Mouse (Mus musculus) heart, embryonic 11.5 days (tissue): ENCODE measurements at regions not wholly inside any gene's neighbourhood (a gene's known extent, or its start where the extent isn't known, plus 50 kb on each side); places are given as distances from the start of the nearest gene placed in this dataset.

ENCODE experiments used
- ATAC-seq: fragments of 200-750 bp; cut with Nextera tagmentation; replicated peaks from 2 replicates; pipeline ENCODE4 v1.8.0; 2017; ENCODE audit warnings: moderate library complexity; ENCODE audit not compliant: insufficient number of reproducible peaks, low FRiP score, low TSS enrichment
- H3K27ac ChIP-seq: fragments of 300-500 bp; sonication (generic); 2 replicates; pipeline ENCODE4 v1.5.1; 2014; ENCODE audit warnings: mild to moderate bottlenecking, low read depth, low read length
- H3K27me3 ChIP-seq: fragments of 300-500 bp; sonication (generic); 2 replicates; pipeline ENCODE4 v1.6.1; 2014; ENCODE audit warnings: mild to moderate bottlenecking, low read length, mixed read lengths; ENCODE audit not compliant: control insufficient read depth, insufficient read depth
- H3K36me3 ChIP-seq: fragments of 300-500 bp; sonication (generic); 2 replicates; pipeline ENCODE4 v1.6.1; 2014; ENCODE audit warnings: mild to moderate bottlenecking, low read length, moderate library complexity, mixed read lengths; ENCODE audit not compliant: control insufficient read depth, insufficient read depth
- H3K4me1 ChIP-seq: fragments of 300-500 bp; sonication (generic); 2 replicates; pipeline ENCODE4 v1.6.1; 2014; ENCODE audit warnings: low read length; ENCODE audit not compliant: control insufficient read depth, insufficient read depth
- H3K4me2 ChIP-seq: fragments of 300-500 bp; sonication (generic); 2 replicates; pipeline ENCODE4 v1.6.1; 2014; ENCODE audit warnings: mild to moderate bottlenecking, moderate library complexity
- H3K4me3 ChIP-seq: fragments of 300-500 bp; sonication (generic); 2 replicates; pipeline ENCODE4 v1.5.1; 2014; ENCODE audit warnings: low read depth, low read length
- H3K9ac ChIP-seq: fragments of 300-500 bp; sonication (generic); 2 replicates; pipeline ENCODE4 v1.6.1; 2014; ENCODE audit warnings: mild to moderate bottlenecking, low read depth, low read length, moderate library complexity
- H3K9me3 ChIP-seq: fragments of 300-500 bp; sonication (generic); replicated peaks from 2 replicates; pipeline ENCODE4 v1.6.1; 2016; ENCODE audit warnings: low read length; ENCODE audit not compliant: control insufficient read depth
- WGBS: fragments of 180-500 bp; shearing (Covaris S2); extraction: QIAGEN DNeasy Blood & Tissue Kit; methylation state at CpG from one replicate; pipeline ENCODE4 v1.1.7; 2014; ENCODE audit not compliant: insufficient replicate concordance; 5-methylcytosine and 5-hydroxymethylcytosine counted together

GRCm38 (mm10) chr13:5725984-5726383 is 135.3 kb upstream of the Klf6 start:
- no peaks in the 10 kb centered on the region for H3K27me3 ChIP-seq
- no peaks in the 10 kb centered on the region for H3K9me3 ChIP-seq
- no peak overlapping the region for H3K4me3 ChIP-seq
- no peak for ATAC-seq
- no peak overlapping the region for H3K4me2 ChIP-seq
- 78% methylated on average over 4 of the region's 4 CpGs for WGBS
- H3K36me3 ChIP-seq, result no peaks in the 10 kb centered on the region
- no peak overlapping the region for H3K27ac ChIP-seq
- H3K4me1 ChIP-seq, result no peaks in the 10 kb centered on the region
- no peak overlapping the region for H3K9ac ChIP-seq

DNA sequence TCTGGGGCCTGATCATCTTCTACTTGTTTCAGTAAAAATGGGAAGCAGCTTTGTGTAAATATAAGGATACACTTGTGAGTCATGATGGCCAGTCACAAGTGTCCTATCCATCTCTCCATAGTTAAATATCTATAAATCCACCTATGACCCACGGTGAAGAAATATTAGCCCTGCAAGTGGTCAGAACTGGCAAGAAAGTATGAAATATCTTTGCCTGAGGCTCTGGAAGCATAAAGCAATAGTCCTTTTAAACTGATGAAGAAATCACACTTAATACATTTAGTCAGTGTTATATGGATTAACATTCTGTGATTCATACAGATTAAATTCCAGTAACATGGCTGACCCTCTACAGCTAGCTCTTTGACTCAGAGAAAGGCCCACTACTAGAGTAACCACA is 134.8 kb upstream of the Klf6 start:
- Histone ChIP-seq H3K27ac (no peak overlapping the region), H3K9ac (no peak overlapping the region), H3K9me3 (no peaks in the 10 kb centered on the region), H3K4me3 (no peak overlapping the region), H3K4me2 (no peak overlapping the region), H3K4me1 (no peaks in the 10 kb centered on the region), H3K27me3 (no peaks in the 10 kb centered on the region), H3K36me3 (no peaks in the 10 kb centered on the region)
- no peak for ATAC-seq
- 90% methylated on average over 1 of the region's 1 CpGs for WGBS

- WGBS, result 93% methylated on average over 2 of the region's 2 CpGs
- no peaks in the 10 kb centered on the region for H3K9me3 ChIP-seq
- no peaks in the 10 kb centered on the region for H3K36me3 ChIP-seq
- H3K27ac ChIP-seq, result no peak overlapping the region
- ATAC-seq, result no peak
- no peak overlapping the region for H3K4me3 ChIP-seq
- no peaks in the 10 kb centered on the region for H3K27me3 ChIP-seq
- H3K4me1 ChIP-seq, result no peaks in the 10 kb centered on the region
- no peak overlapping the region for H3K4me2 ChIP-seq
- H3K9ac ChIP-seq, result no peak overlapping the region
Observed at GRCm38 (mm10) chr13:5728172-5728571, 133.1 kb upstream of the Klf6 start.

DNA sequence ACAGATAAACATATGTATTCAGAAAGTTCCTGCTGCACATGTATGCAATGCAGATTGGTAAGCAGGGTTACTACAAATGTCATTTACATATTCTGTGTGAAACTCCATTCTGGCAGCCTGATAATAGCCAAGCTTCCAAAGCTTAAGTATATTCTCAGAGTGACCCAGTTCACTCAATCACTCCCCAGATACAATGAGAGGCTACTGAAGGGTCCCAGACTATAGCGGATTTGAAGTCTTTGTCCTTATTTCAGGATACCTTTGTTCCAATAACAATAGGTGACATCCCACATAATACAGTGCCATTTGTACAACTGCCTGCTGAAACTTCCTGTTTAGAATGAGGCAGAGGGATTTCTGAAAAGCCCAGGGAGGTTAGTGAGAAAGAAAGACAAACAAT is 132.5 kb upstream of the Klf6 start:
- H3K36me3 ChIP-seq, result no peaks in the 10 kb centered on the region
- WGBS, result 60% methylated on average over 1 of the region's 1 CpGs
- H3K27ac ChIP-seq, result no peak overlapping the region
- H3K4me1 ChIP-seq, result no peaks in the 10 kb centered on the region
- ATAC-seq, result no peak
- H3K9me3 ChIP-seq, result no peaks in the 10 kb centered on the region
- H3K4me3 ChIP-seq, result no peak overlapping the region
- no peak overlapping the region for H3K9ac ChIP-seq
- no peak overlapping the region for H3K4me2 ChIP-seq
- no peaks in the 10 kb centered on the region for H3K27me3 ChIP-seq

- 78% methylated on average over 6 of the region's 6 CpGs for WGBS
Observed at GRCm38 (mm10) chr13:5729426-5730068, 131.7 kb upstream of the Klf6 start.

GRCm38 (mm10) chr13:5732206-5732605 is 129.1 kb upstream of the Klf6 start:
- WGBS, result 81% methylated on average over 1 of the region's 1 CpGs

More at GRCm38 (mm10) chr13:5729426-5730068, 131.7 kb upstream of the Klf6 start:
- Histone ChIP-seq H3K9me3 (no peaks in the 10 kb centered on the region), H3K9ac (no peak overlapping the region), H3K4me1 (no peaks in the 10 kb centered on the region), H3K4me3 (no peak overlapping the region), H3K27me3 (no peaks in the 10 kb centered on the region), H3K36me3 (no peaks in the 10 kb centered on the region), H3K4me2 (no peak overlapping the region), H3K27ac (no peak overlapping the region)
- ATAC-seq, result no peak

DNA sequence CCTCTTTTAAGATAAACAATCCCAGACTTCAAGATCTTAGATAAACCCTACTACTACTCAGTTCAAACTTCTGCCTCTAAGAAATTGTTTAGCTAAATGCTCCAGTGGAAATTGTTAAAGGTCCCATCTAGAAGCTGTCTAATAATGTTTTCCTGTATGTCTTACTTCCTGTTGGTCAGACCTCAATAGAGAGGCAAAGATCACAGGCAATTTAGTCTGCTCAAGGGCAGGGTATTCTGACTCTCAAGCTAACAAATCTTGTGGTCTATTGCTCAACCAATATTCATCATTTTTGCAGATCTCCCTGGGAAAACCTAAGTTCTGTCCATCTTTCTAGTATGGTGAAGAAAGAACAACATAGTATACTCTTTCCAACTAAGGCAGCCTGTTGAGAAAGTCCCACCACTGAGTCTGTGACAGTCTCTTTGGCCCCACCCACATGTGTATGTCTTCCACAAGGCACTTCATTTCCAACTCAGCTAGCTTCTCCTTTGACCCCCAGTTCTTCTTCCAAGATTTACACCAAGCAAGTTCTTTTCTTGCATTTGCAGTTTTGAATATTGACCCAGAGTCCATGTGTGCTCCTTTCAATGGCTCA is 126.2 kb upstream of the Klf6 start:
- H3K4me3 ChIP-seq, result no peak overlapping the region
- H3K4me2 ChIP-seq, result no peak overlapping the region
- no peak overlapping the region for H3K9ac ChIP-seq
- H3K4me1 ChIP-seq, result no peaks in the 10 kb centered on the region
- ATAC-seq, result no peak
- H3K9me3 ChIP-seq, result no peaks in the 10 kb centered on the region
- no peaks in the 10 kb centered on the region for H3K27me3 ChIP-seq
- H3K36me3 ChIP-seq, result no peaks in the 10 kb centered on the region
- no peak overlapping the region for H3K27ac ChIP-seq

More at GRCm38 (mm10) chr13:5732206-5732605, 129.1 kb upstream of the Klf6 start:
- H3K4me3 ChIP-seq, result no peak overlapping the region
- H3K36me3 ChIP-seq, result no peaks in the 10 kb centered on the region
- no peak overlapping the region for H3K9ac ChIP-seq
- H3K4me1 ChIP-seq, result no peaks in the 10 kb centered on the region
- no peak overlapping the region for H3K4me2 ChIP-seq
- no peak for ATAC-seq
- no peaks in the 10 kb centered on the region for H3K27me3 ChIP-seq
- no peak overlapping the region for H3K27ac ChIP-seq
- no peaks in the 10 kb centered on the region for H3K9me3 ChIP-seq

GRCm38 (mm10) chr13:5736472-5736871 is 124.8 kb upstream of the Klf6 start:
- H3K27ac ChIP-seq, result no peak overlapping the region
- no peak overlapping the region for H3K4me3 ChIP-seq
- WGBS, result 79% methylated on average over 6 of the region's 6 CpGs

GRCm38 (mm10) chr13:5737214-5737613 is 124.1 kb upstream of the Klf6 start:
- H3K4me1 ChIP-seq, result no peaks in the 10 kb centered on the region
- H3K9me3 ChIP-seq, result no peaks in the 10 kb centered on the region
- WGBS, result 72% methylated on average over 7 of the region's 7 CpGs
- no peaks in the 10 kb centered on the region for H3K27me3 ChIP-seq
- no peak overlapping the region for H3K4me3 ChIP-seq
- H3K9ac ChIP-seq, result no peak overlapping the region
- ATAC-seq, result no peak
- H3K4me2 ChIP-seq, result no peak overlapping the region
- no peak overlapping the region for H3K27ac ChIP-seq
- H3K36me3 ChIP-seq, result no peaks in the 10 kb centered on the region

More at GRCm38 (mm10) chr13:5736472-5736871, 124.8 kb upstream of the Klf6 start:
- H3K4me1 ChIP-seq, result no peaks in the 10 kb centered on the region
- H3K9ac ChIP-seq, result no peak overlapping the region
- H3K4me2 ChIP-seq, result no peak overlapping the region
- no peaks in the 10 kb centered on the region for H3K9me3 ChIP-seq
- H3K36me3 ChIP-seq, result no peaks in the 10 kb centered on the region
- no peak for ATAC-seq
- no peaks in the 10 kb centered on the region for H3K27me3 ChIP-seq
